Mouse (Mus musculus): ENCODE results near the gene Rpn2. TPM values are rescaled to one million over a fixed set of nuclear protein-coding genes. Genes with fewer than 3 reads are reported as not detected.
A peak's percentile ranks its signal among the peaks of the same experiment; 100 is the strongest.

The Rpn2 gene
- total and polyA plus RNA-seq, 2 experiments from 2014 or later: 184 to 198 TPM

- no peak for ATAC-seq
- WGBS: 72% methylated on average over 9 of the region's 9 CpGs
Observed at GRCm38 (mm10) chr2:157262506-157262905, 16.3 kb upstream of the Rpn2 start.

GRCm38 (mm10) chr2:157263101-157263500 is 15.7 kb upstream of the Rpn2 start:
- 66% methylated on average over 1 of the region's 1 CpGs for WGBS
- Histone ChIP-seq H3K4me1 (ENCODE audit: insufficient read depth) (no peaks in the 10 kb centered on the region), H3K9ac (no peak overlapping the region), H3K27me3 (ENCODE audit: insufficient read depth, low read length) (no peaks in the 10 kb centered on the region), H3K27ac (ENCODE audit: low read depth, low read length) (no peak overlapping the region), H3K4me2 (ENCODE audit: low read depth) (no peak overlapping the region), H3K9me3 (ENCODE audit: low read length) (no peaks in the 10 kb centered on the region), H3K4me3 (ENCODE audit: low read depth, low read length) (no peak overlapping the region), H3K36me3 (ENCODE audit: insufficient read depth) (no peaks in the 10 kb centered on the region)
- TF ChIP-seq CTCF (IDR thresholded peaks at IDR 0.05; ENCODE audit: low read depth): no peak
- peak; percentile 29; the same call in 1 of the 2 replicates for ATAC-seq
- DNase-seq: peak; percentile 66

More at GRCm38 (mm10) chr2:157262506-157262905, 16.3 kb upstream of the Rpn2 start:
- Histone ChIP-seq H3K27ac (ENCODE audit: low read depth, low read length) (no peak overlapping the region), H3K9me3 (ENCODE audit: low read length) (no peaks in the 10 kb centered on the region), H3K36me3 (ENCODE audit: insufficient read depth) (no peaks in the 10 kb centered on the region), H3K4me3 (ENCODE audit: low read depth, low read length) (no peak overlapping the region), H3K4me2 (ENCODE audit: low read depth) (no peak overlapping the region), H3K4me1 (ENCODE audit: insufficient read depth) (no peaks in the 10 kb centered on the region), H3K27me3 (ENCODE audit: insufficient read depth, low read length) (no peaks in the 10 kb centered on the region), H3K9ac (no peak overlapping the region)
- DNase-seq: no peak
- no peak for TF ChIP-seq CTCF (IDR thresholded peaks at IDR 0.05; ENCODE audit: low read depth)

- no peak overlapping the region for H3K4me2 ChIP-seq (ENCODE audit: low read depth)
- no peak for DNase-seq
- H3K27ac ChIP-seq (ENCODE audit: low read depth, low read length): no peak overlapping the region
- no peak for ATAC-seq
- H3K36me3 ChIP-seq (ENCODE audit: insufficient read depth): no peaks in the 10 kb centered on the region
- H3K4me1 ChIP-seq (ENCODE audit: insufficient read depth): no peaks in the 10 kb centered on the region
- H3K4me3 ChIP-seq (ENCODE audit: low read depth, low read length): no peak overlapping the region
- 57% methylated on average over 6 of the region's 6 CpGs for WGBS
- H3K27me3 ChIP-seq (ENCODE audit: insufficient read depth, low read length): no peaks in the 10 kb centered on the region
- TF ChIP-seq CTCF (IDR thresholded peaks at IDR 0.05; ENCODE audit: low read depth): no peak
- no peaks in the 10 kb centered on the region for H3K9me3 ChIP-seq (ENCODE audit: low read length)
- no peak overlapping the region for H3K9ac ChIP-seq
Observed at GRCm38 (mm10) chr2:157263832-157264231, 15.0 kb upstream of the Rpn2 start.

GRCm38 (mm10) chr2:157279416-157279800 is 591 bp downstream of the Rpn2 start, which contains the start of gene Mroh8:
Mroh8 (minus strand) TSS chr2:157279549.
- Histone ChIP-seq H3K4me1 (ENCODE audit: insufficient read depth) (peaks cover 9% of the 10 kb centered on the region; the same call in 1 of the 2 replicates), H3K9ac (peak within 1 kb of the TSS; percentile 77), H3K36me3 (ENCODE audit: insufficient read depth) (peaks cover 6% of the 10 kb centered on the region; the same call in 1 of the 2 replicates), H3K4me2 (ENCODE audit: low read depth) (peak within 1 kb of the TSS; percentile 76), H3K4me3 (ENCODE audit: low read depth, low read length) (peak within 1 kb of the TSS; percentile 88), H3K27ac (ENCODE audit: low read depth, low read length) (peak within 1 kb of the TSS; percentile 96), H3K9me3 (ENCODE audit: low read length) (no peaks in the 10 kb centered on the region), H3K27me3 (ENCODE audit: insufficient read depth, low read length) (no peaks in the 10 kb centered on the region)
- ATAC-seq (peak; percentile 66), DNase-seq (no peak)
- TF ChIP-seq CTCF (IDR thresholded peaks at IDR 0.05; ENCODE audit: low read depth): no peak
- 0% methylated on average over 25 of the region's 32 CpGs for WGBS

GRCm38 (mm10) chr2:157283321-157283720 is 4.5 kb downstream of the Rpn2 start:
- Histone ChIP-seq H3K4me1 (ENCODE audit: insufficient read depth) (peaks cover 9% of the 10 kb centered on the region; the same call in 1 of the 2 replicates), H3K9me3 (ENCODE audit: low read length) (no peaks in the 10 kb centered on the region), H3K4me2 (ENCODE audit: low read depth) (no peak overlapping the region), H3K27me3 (ENCODE audit: insufficient read depth, low read length) (no peaks in the 10 kb centered on the region), H3K27ac (ENCODE audit: low read depth, low read length) (no peak overlapping the region), H3K36me3 (ENCODE audit: insufficient read depth) (peaks cover 11% of the 10 kb centered on the region), H3K4me3 (ENCODE audit: low read depth, low read length) (no peak overlapping the region), H3K9ac (no peak overlapping the region)
- ATAC-seq: no peak
- 87% methylated on average over 6 of the region's 6 CpGs for WGBS
- TF ChIP-seq CTCF (IDR thresholded peaks at IDR 0.05; ENCODE audit: low read depth): no peak
- no peak for DNase-seq

GRCm38 (mm10) chr2:157287542-157287941 is 8.7 kb downstream of the Rpn2 start:
- WGBS: 16% methylated on average over 3 of the region's 3 CpGs

GRCm38 (mm10) chr2:157288996-157289395 is 10.2 kb downstream of the Rpn2 start:
- no peaks in the 10 kb centered on the region for H3K4me1 ChIP-seq (ENCODE audit: insufficient read depth)
- H3K36me3 ChIP-seq (ENCODE audit: insufficient read depth): peaks cover 35% of the 10 kb centered on the region
- WGBS: 89% methylated on average over 5 of the region's 5 CpGs
- H3K9ac ChIP-seq: no peak overlapping the region
- H3K27me3 ChIP-seq (ENCODE audit: insufficient read depth, low read length): no peaks in the 10 kb centered on the region
- no peak for TF ChIP-seq CTCF (IDR thresholded peaks at IDR 0.05; ENCODE audit: low read depth)
- no peak for ATAC-seq
- H3K4me3 ChIP-seq (ENCODE audit: low read depth, low read length): no peak overlapping the region
- H3K9me3 ChIP-seq (ENCODE audit: low read length): no peaks in the 10 kb centered on the region
- no peak overlapping the region for H3K27ac ChIP-seq (ENCODE audit: low read depth, low read length)
- no peak for DNase-seq
- H3K4me2 ChIP-seq (ENCODE audit: low read depth): no peak overlapping the region

More at GRCm38 (mm10) chr2:157287542-157287941, 8.7 kb downstream of the Rpn2 start:
- no peaks in the 10 kb centered on the region for H3K9me3 ChIP-seq (ENCODE audit: low read length)
- H3K27ac ChIP-seq (ENCODE audit: low read depth, low read length): no peak overlapping the region
- DNase-seq (peak; percentile 84), ATAC-seq (peak; percentile 81)
- no peak overlapping the region for H3K4me3 ChIP-seq (ENCODE audit: low read depth, low read length)
- H3K9ac ChIP-seq: no peak overlapping the region
- H3K4me2 ChIP-seq (ENCODE audit: low read depth): no peak overlapping the region
- H3K27me3 ChIP-seq (ENCODE audit: insufficient read depth, low read length): no peaks in the 10 kb centered on the region
- H3K4me1 ChIP-seq (ENCODE audit: insufficient read depth): no peaks in the 10 kb centered on the region
- peaks cover 40% of the 10 kb centered on the region for H3K36me3 ChIP-seq (ENCODE audit: insufficient read depth)
- TF ChIP-seq CTCF (IDR thresholded peaks at IDR 0.05; ENCODE audit: low read depth): peak; percentile 83
